Mouse (Mus musculus) inflammation-experienced regulatory T-cells, adult 6 months (primary cell): Measurements from ENCODE around the gene Slc1a1. TPM values are rescaled to one million over a fixed set of nuclear protein-coding genes. Genes with fewer than 3 reads are reported as not detected.

Source experiments
- ATAC-seq: one replicate; pipeline ENCODE4 v1.8.0; 2017
- polyA plus RNA-seq, 3 experiments: library from polyadenylated mRNA; unstranded; fragments of 100-300 nt; shearing (Covaris generic); gene quantifications; one replicate each; pipeline ENCODE4 v1.2.1; 2017

Slc1a1 gene
- polyA plus RNA-seq, 3 experiments from 2014 or later = not detected

DNA sequence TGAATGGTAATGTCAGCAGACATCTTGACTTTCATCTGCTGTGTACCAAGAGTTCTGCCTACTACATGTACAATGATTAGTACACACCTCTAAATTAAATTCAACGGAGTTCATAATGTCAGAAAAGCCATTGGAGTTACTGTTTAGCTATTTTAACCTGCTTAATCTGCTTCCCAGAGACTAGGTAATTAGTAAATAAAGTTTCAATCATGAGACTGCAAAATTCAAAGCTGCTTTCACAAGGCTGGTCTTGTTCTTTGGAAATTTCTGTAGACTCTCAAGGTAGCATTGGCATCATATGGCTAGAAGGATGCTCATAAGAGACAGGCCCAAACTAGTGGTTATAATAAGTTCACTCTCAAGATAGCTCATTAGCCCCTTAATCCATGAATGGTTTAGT lies 20.0 kb downstream of the Slc1a1 start:
- no peak for ATAC-seq

DNA sequence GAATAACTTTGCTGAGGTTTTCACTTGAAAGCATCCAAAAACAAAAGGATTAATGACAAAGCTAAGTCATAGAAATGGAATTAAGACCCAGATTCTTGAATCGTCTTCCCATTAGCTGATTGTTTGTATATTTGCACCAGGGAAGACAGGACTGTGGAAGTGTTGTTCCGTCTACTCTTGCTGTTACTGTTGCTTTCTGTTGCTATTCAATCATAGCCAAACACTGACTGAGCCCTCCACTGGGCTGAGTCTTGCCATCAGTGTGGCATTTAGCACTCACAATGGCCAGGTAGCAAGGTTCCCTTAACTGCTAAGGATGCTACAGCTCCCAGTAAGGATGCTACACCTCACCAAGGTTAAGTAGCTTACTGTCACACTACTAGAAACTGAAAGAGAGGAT lies 25.4 kb downstream of the Slc1a1 start:
- no peak for ATAC-seq

DNA sequence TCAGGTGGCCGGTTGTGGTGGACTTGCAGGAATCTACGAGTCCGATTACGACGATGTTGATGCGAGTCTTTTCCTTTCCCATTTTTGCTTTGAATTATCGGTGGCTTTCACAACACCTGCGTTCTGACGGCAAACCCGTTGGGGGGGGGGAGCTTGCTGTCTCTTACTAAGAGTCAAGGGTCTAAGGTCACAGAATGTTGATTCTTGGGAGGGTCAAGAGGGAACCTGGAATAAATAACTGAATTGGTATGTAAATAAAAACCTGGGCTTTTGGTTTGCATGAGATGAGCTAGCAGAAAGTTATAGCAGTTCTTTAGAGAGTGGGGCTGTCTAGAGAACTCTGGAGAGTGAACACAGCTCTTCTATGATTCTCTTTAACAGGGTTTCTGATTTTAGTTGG lies 28.8 kb downstream of the Slc1a1 start:
- no peak for ATAC-seq

DNA sequence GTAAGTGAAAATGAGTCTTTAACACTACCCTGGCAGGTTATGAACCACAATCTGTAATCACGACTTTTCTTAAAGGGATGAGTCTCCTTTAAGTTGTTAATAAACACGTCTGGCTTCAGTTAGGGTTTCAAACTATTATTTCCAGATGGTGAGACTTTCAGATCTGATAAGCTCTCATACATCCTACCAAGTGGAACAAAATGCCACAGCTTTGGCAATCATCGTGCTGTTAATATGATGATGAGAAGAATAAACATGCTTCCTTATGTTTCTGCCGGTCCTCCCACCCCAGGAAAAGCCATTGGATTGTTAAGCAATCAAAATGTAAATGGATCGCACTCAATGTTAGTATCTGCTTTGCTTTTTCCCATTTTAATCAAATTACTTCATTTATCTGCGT lies 30.1 kb downstream of the Slc1a1 start:
- no peak for ATAC-seq

DNA sequence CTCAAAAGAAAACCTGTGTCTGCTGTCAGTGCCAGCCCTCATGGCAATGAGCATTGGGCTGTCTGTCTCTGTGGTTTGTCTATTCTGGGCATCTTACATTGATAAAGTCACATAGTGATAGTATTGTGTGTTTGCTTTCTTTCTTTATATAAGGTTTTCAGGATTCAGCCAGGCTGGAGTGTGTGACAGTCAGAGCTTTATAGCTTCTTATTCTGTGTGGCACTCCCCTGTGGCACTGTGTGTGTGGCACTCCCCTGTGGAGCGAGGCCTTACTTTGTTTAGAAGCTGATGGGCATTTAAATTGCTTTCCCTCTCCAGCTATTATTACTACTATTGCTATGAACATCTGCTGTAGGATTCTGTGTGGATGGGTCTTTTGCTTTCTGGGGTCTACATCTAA lies 30.7 kb downstream of the Slc1a1 start:
- no peak for ATAC-seq

DNA sequence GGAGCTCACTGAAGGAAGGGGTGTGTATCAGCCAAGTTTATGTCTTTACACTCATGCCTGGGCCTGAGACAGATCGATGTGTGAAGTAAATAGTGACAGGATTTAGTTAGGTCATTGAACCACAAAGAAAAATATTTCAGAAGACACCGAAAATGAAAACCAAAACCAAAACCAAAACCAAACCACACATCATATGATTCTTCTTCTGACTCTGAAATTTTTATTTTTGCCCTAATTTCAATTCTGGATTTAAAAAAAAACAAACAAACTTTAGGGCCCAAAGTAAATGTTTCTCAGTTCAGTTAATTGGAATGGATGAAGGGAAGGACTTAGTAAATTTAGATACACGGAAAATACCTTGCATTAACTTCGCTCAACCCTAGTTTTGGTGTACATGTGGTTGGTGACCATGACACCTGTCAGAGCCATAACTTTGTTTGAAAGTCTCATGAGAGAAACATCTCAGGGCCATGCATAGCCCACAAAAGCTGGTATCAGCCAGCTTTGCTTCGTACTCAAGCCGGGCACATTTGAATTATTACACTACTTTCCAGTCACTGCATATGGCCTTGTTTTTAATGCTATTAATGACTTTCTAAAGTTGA lies 34.5 kb downstream of the Slc1a1 start:
- no peak for ATAC-seq

DNA sequence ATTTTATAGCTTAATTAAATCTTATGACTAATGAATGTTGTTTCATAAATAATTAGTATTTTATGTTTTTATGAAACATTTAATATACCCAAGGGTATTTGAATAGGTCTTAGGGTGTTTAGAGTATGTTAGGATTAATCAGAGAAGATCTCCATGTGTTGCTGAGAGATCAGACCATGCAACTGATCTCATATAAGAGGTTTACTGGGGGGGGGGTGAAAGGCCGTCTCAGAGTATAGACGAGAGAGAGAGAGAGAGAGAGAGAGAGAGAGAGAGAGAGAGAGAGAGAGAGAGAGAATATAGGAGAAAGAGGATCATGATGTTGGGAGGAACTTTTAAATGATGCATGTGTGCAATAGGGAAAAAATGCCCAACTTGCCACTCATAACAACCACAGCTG lies 35.5 kb downstream of the Slc1a1 start:
- no peak for ATAC-seq

DNA sequence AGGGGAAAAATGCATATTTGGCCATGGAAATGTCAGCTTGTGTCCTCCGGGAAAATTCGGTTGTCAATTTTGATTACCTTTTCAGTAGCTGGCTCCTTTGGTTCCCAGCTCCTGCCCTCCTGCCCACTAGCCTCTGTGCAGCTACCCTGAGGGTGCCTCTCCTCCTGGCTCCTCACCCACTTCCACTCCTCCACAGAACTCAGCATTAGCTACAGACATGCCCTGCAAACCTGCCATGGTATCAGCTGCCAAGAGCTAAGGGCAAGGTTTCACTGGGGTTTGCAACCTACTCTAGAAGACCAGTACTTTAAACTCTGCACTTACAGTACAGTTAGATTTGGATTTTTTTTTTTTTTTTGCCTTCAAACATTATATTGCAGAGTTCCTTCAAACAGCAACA lies 44.6 kb downstream of the Slc1a1 start:
- no peak for ATAC-seq

DNA sequence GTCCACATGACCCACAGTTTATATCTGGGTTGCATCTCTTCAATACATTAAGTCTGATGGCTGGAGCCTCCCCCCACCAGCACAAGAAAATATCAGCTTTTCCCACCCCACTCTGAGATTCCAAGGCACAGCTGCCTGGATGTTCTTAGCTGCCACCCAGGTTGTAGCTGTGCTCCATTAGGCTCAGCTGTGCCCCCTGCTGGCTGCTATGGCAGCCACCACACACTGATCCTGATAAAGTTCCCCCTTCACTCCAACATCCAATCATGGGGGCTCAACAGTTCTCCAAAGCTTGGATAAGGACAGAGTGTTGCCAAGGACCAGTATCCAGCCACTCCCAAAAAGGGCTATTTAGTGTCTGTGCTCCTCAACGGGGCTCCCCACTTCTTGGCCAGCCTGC lies 48.3 kb downstream of the Slc1a1 start:
- no peak for ATAC-seq

DNA sequence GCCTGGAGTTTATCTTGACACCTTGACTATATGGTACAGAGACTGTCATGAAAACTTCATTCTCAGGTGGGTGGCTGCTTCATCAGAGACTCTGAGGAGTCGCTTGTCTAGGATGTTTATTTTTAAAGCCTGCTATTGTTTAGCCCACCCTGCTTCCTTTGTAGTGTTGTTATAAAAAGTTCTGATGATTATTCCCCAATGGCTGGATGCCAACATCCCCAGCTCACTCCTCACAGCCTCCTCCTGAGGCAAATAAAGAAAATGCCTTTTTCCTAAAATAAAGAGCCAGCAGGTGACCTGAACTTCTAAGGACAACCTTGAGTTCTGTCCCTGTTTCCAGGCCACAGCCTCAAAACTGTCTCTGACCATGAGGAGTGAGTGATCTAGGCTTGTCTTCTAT lies 53.6 kb downstream of the Slc1a1 start:
- ATAC-seq = no peak

DNA sequence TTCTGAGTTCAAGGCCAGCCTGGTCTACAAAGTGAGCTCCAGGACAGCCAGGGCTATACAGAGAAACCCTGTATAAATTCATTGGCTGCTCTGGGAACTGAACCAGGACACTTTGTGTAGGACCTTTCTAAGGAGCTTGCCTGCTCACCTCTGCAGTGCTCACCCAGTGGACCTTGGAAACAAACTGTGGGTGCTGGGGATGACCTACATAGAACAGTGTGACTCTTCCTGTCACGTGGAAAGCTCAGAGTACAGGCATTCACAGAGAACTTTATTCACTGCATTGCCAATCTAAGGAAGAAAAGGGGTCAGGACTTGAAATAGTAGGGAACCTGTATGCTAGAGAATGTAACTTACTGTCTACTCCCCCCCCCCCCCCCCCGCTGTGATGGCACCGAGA lies 54.4 kb downstream of the Slc1a1 start:
- no peak for ATAC-seq

DNA sequence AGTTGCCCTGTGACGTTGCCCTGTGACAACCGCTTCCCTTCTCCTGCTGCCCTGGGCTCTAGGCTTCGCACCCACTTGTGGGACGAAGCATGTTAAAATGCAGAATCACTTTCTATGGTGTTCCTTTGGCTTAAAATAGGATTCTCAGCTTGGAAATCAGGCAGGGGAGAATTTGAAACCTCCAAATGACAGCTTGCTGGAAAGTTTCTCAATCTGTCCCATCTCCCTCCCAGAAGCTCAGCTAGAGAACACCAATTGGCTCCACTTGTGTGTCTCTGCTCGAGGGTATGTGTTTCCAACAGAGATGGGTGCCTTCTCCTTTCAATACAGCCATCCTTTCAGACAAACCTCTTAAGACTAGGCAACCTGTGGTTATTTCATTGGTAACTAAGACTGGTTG lies 56.4 kb downstream of the Slc1a1 start:
- ATAC-seq = no peak

DNA sequence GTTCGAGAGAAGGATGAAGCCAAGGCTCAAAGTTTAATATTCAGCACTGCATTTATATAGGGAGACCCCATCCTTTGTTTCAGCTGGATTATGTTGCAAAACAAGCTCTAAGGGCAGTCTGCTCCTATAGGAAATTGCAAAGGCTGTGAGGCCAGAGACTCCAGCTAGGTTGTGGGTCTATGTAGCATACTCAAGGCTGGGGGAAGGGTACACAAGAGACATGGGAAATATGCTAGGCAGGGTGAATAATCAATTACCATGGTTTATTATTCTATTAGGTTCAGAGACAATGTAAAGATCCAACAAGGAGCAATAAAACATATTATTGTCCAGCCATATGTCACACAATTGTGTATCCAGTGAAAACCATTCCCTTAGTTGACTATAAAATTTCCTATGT lies 57.0 kb downstream of the Slc1a1 start:
- no peak for ATAC-seq

DNA sequence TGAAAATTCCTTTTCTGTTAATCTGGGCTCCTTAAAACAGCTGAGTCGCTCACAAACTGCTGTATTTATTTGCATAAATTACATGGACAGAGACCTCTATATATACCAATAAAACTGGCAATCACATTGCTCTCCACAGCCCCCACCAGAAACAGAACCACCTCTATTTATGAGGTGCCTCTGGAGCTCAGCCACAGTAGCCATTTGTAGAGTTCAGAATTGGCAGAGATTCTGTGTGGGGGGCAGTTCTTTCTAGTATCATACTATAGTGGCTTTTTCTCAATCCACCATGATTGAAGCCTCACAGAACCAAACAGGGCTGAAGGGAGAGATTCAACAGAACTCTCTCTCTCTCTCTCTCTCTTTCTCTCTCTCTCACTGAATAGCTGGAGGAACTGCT lies 61.8 kb downstream of the Slc1a1 start:
- no peak for ATAC-seq

DNA sequence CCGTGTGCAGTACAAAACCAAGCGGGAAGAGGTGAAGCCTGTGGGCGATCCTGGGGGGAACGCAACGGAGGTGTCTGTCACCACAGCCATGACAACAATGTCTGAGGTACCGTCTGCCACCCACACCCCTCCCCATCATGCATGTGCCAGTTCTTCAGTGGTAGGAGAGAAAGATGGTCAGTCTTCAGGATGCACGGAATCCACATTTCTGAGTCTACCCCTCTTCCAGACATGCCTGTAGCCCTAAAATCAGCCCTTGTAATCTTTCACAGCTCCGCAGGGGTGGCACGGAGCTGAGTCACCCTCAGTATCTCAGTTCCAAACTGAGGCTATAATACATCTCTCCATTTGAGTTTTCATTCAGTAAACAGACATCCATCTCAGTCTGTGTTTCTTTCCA lies 62.6 kb downstream of the Slc1a1 start:
- ATAC-seq = no peak

DNA sequence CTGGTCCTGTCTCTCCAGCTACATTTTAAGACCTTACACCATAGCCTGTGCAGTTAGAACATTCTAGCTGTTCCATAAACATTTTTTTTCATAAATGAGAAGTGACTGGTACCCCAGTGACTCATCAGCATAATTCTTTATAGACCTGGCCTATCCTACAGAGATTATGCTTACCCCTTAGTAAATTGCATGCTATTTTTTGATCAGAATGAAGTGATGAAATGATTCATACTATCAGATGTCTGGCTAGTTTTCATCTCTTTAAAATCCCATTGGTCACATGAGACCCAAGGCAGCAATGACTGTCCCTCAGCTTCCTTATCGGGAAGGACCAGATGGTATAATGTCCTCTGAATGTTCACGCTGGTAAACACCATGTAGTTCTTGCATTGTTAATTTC lies 65.9 kb downstream of the Slc1a1 start:
- ATAC-seq = no peak

DNA sequence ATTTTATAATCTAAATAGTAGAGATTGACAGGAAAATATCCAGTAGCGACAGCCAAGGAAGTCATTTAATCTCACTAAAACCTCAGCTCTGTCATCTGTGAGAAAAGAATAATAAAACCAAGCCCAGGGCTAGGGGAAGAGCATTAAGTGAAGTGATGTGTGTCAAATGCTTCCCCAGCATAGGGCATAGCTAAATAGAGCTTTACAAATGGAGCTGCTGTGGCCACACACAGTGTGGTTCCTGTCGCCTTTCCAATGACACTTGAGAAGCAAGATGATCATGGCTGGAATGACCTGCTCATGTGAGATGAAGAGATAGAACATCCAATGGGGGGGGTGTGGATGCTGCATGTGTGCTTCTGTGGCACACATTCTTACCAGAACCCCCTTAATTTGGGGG lies 67.3 kb downstream of the Slc1a1 start:
- no peak for ATAC-seq

DNA sequence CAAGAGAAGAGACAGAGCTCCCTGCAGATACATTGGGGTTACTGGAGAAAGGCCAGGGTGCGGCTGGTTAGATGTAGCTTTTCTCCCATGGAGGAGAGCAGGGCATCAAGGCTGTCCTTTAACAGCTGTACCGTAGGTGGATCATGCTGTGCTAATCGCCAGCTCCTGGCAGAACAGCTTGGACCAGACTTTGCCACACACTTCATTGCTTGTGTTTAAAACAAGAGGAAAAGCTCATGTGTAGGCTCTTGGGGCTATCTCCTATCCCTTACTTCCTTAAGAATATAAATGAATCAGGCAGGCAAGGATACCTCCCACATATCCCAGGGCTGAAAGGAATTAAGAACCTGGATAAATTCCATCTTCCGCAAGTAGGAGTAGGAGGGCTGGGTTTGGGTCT lies 68.0 kb downstream of the Slc1a1 start:
- ATAC-seq = no peak

DNA sequence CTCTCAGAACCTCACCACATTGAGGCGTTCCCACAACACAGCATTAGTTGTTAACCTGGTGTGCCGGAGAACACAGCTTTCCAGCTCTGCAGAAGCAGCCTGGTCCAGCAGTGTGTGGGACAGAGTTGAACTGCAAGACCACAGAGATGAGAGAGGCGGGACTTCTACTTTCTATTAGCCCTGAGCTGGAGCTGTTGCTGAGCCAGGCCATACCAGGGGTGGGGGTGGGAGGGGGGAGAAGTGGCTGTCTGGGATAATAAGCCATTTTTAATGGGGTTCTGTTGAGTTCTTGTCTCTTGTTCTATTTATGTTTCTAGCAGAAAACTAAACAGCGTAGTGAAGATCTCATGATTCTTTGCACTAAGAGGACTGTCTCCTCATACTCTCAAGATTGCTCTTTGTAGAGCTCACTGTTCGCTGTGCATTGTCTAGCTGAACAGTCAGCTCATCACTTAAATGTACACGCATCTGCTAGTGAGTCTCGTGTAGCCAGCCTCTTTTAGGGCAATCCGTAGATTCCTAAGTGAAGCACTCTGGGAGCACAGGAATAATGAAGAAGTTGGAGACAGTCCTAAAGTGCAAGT lies 68.8 kb downstream of the Slc1a1 start:
- no peak for ATAC-seq

DNA sequence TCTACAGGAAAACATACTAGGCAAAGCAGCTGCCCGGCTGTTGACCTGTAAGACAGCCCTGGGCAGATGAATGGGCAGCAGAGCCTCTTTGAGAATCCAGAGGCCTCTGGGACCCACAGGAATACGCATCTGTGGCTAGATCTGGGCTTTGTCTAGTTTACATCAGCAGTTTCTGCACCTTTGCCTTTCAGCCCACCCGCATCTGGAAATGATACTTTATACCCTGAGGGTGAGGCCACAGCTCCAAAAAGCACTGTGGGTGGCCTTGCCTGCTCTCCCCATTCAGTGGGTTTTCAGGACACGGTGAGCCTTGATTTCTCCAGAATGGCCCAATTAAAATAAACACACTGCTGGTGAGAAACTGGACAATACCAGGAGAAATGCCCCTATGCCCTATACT lies 73.3 kb downstream of the Slc1a1 start:
- ATAC-seq = no peak

DNA sequence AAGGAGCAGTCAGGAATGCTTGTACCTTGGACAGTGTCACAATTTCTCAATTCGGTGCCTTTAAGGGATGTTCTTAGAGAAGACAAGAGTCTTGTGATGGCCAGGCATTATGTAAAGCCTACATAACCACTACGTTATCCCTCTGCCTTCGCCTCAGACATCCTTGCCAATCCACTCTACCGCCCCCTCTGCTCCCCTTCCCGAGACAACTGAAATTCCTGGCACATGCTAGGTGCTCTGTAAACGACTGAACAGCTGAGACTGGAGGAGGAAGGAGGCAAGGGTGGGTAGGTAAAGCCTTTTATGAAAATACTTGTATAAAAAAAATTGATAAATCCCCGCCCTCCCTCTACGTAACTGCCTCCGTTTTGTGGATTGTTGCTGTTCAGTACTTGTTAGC lies 73.8 kb downstream of the Slc1a1 start:
- no peak for ATAC-seq

DNA sequence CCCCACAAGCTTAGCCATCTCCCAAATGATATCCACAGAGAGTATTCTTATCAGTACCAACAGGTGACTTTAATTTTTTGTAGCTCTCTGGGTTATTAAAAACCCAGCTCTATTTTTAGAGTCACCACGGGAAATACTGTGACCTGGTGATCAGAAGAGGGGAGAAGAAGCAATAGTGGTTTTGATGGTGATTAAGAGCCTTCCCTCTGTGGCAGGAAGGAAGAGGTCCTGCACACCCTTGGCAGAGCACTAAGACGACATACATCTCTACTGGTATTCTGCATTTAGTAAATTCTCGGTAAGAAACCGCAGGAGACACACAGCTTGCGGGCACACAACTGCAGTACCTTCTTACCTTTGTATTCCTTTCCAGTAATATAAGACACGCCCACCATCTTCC lies 79.7 kb downstream of the Slc1a1 start:
- no peak for ATAC-seq

DNA sequence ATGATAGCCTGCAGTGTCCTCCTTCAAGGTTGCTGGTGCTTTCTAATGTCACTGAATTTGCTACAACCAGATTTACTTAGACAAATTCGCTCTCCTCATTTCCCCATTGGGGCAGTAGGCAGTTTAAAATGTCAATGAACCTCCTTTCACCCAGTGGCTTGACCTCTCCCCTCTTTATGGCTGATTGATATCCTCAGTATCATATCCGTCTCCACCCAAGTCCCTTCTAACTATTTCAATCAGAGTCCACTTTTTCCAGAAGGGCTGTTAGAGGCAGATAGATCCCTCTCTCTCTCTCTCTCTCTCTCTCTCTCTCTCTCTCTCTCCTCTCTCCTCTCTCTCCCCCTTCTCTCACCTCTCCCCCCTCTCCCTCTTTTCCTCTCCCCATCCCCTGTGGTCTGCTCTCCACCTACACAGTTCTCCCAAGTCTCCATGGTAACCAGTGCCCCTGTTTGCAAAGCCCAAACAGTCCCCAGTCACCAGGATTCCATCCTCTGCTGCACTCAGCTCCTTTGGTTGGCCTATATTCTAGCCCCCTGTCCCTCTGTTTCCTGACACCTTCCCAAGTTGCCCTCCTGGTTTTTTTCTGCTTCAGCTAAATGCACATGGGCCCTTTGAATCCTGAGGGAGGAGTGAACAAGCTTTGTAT lies 80.9 kb downstream of the Slc1a1 start:
- ATAC-seq = no peak

DNA sequence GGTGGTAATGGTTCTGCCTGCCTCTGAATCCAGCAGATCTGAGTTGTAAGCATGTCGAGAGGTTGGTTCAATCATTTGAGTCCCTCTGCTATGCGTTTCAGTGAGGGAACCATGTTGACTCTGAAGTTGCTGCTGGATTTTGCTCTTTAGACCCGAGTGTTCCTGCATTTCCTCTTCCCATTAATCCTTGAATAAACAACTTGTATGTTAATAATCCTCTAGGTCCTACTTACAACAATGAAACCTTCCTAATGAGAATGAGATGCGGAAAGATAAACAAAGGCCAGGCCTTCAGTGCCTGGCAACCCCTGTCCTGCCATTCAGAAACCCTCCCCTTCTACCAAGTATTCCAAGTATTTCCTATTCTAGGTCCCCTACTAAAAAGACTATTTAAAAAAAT lies 81.6 kb downstream of the Slc1a1 start:
- ATAC-seq = no peak

DNA sequence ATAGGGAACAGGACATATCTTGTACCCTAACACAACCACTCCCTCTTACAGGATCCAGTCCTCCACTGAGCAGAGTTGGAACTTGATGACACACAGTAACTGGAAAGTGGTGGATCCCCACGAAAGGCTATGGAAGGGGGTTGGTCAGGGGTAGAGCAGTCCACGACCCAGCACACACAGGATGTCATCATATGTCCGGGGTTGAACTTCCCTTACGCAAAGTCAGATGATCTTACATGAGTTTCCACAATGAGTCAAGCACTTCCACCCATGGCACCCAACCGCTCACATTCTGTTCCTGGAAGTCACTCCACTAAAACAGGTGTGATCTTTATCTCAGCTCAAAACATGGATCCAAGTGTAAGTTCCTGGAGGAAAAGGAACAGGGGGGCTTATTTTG lies 83.0 kb downstream of the Slc1a1 start:
- ATAC-seq = no peak
